Mouse (Mus musculus) kidney, postnatal 0 days (tissue): ENCODE results near the gene Ccdc122. TPM values are rescaled to one million over a fixed set of nuclear protein-coding genes. Genes with fewer than 3 reads are reported as not detected.

Source experiments
- ATAC-seq: fragments of 200-750 bp; cut with Nextera tagmentation; replicated peaks from 2 replicates; pipeline ENCODE4 v1.8.0; 2017; ENCODE audit warnings: low read depth, moderate number of reproducible peaks, moderate TSS enrichment, moderate library complexity; ENCODE audit not compliant: low FRiP score
- DNase-seq: peaks from one replicate; pipeline ENCODE4 v3.0.0-alpha.2; 2016; ENCODE audit warnings: low spot score
- H3K27ac ChIP-seq: fragments of 300-500 bp; sonication (generic); 2 replicates; pipeline ENCODE4 v1.5.1; 2014; ENCODE audit warnings: mild to moderate bottlenecking
- H3K27me3 ChIP-seq: fragments of 300-500 bp; sonication (generic); 2 replicates; pipeline ENCODE4 v1.6.1; 2014; ENCODE audit warnings: low read length, mixed read lengths; ENCODE audit not compliant: insufficient read depth
- H3K36me3 ChIP-seq: fragments of 300-500 bp; sonication (generic); 2 replicates; pipeline ENCODE4 v1.6.1; 2014; ENCODE audit warnings: low read length, mixed read lengths; ENCODE audit not compliant: insufficient read depth
- H3K4me1 ChIP-seq: fragments of 300-500 bp; sonication (generic); replicated peaks from 2 replicates; pipeline ENCODE4 v1.6.1; 2014; ENCODE audit warnings: antibody characterized with exemption, low read length, mixed read lengths; ENCODE audit not compliant: insufficient read depth
- H3K4me2 ChIP-seq: fragments of 300-500 bp; sonication (generic); 2 replicates; pipeline ENCODE4 v1.6.1; 2014; ENCODE audit warnings: mild to moderate bottlenecking, low read length, moderate library complexity, mixed read lengths
- H3K4me3 ChIP-seq: fragments of 300-500 bp; sonication (generic); replicated peaks from 2 replicates; pipeline ENCODE4 v1.5.1; 2014; ENCODE audit warnings: low read depth, low read length
- H3K9ac ChIP-seq: fragments of 300-500 bp; sonication (generic); 2 replicates; pipeline ENCODE4 v1.6.1; 2014; ENCODE audit warnings: low read depth, low read length
- H3K9me3 ChIP-seq: fragments of 300-500 bp; sonication (generic); replicated peaks from 2 replicates; pipeline ENCODE4 v1.6.1; 2016; ENCODE audit warnings: low read length, inconsistent platforms, mixed read lengths
- CTCF ChIP-seq: IDR thresholded peaks from 2 replicates; pipeline ENCODE4 v1.5.1; 2016; ENCODE audit warnings: antibody characterized with exemption, low read depth, mild to moderate bottlenecking, moderate library complexity
- WGBS: fragments of 180-500 bp; shearing (Covaris S2); extraction: QIAGEN DNeasy Blood & Tissue Kit; methylation state at CpG from one replicate; pipeline ENCODE4 v1.1.7; 2014; 5-methylcytosine and 5-hydroxymethylcytosine counted together
- polyA plus RNA-seq: library from polyadenylated mRNA; unstranded; fragments of >200 nt; fragmentation: Nextera tagmentation; extraction: Ambion mirVana; gene quantifications from 2 replicates; pipeline ENCODE4 v1.2.1, GENCODE M21; 2015

Ccdc122 gene
- polyA plus RNA-seq, 1 experiment from 2014 or later = 2.3 TPM

DNA sequence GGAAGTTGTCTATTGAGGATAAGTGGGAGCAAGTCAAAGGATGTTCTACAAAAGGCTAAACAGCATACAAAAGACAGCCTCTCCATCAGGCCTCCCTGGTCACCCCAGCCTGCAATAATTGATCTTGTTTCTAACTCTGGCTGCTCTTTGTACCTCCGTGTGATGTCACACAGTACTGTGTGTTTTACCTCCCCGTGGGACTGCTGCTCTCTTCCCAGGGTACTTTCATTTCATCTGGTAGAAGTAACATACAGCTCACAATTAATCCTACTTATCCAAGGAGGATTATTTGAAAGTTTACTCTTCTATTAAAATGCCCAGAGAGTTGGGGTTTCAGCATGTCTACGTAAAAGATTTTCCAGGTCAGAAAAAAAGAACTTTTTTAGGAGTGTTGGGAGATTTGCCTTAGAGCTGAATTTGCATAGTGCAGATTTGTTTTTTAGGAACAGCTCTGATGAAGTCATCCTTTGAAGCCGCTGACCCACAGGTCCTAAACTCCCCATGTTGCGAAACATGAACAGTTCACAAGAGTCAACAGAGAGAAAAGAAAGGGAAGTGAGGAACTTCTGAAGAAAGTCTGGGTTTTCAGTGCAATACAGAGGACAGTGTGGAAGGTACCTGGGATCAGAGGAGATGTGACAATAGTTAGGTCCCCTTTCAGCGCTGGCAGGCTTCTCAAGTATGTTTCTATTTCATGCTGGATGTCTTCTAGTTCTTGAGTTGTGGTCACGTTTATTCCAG, 2.2 kb upstream of the Ccdc122 start:
- Histone ChIP-seq H3K4me1 (no peaks in the 10 kb centered on the region), H3K27me3 (no peaks in the 10 kb centered on the region), H3K36me3 (no peaks in the 10 kb centered on the region), H3K4me3 (no peak overlapping the region), H3K27ac (no peak overlapping the region), H3K9ac (no peak overlapping the region), H3K9me3 (no peaks in the 10 kb centered on the region), H3K4me2 (no peak overlapping the region)
- no peak for DNase-seq
- ATAC-seq = no peak
- WGBS = 72% methylated on average over 7 of the region's 7 CpGs
- no peak for TF ChIP-seq CTCF

- H3K9me3 ChIP-seq = no peaks in the 10 kb centered on the region
- H3K27me3 ChIP-seq = no peaks in the 10 kb centered on the region
- H3K27ac ChIP-seq = no peak overlapping the region
- H3K4me2 ChIP-seq = no peak overlapping the region
- DNase-seq = no peak
- H3K4me1 ChIP-seq = no peaks in the 10 kb centered on the region
- H3K36me3 ChIP-seq = no peaks in the 10 kb centered on the region
- ATAC-seq = no peak
- TF ChIP-seq CTCF = no peak
- WGBS = 82% methylated on average over 8 of the region's 8 CpGs
- H3K9ac ChIP-seq = no peak overlapping the region
- H3K4me3 ChIP-seq = no peak overlapping the region
Observed at GRCm38 (mm10) chr14:77034970-77035369, 1.6 kb upstream of the Ccdc122 start.

- Histone ChIP-seq H3K27ac (no peak overlapping the region), H3K36me3 (no peaks in the 10 kb centered on the region), H3K9me3 (no peaks in the 10 kb centered on the region), H3K4me1 (no peaks in the 10 kb centered on the region), H3K4me2 (no peak overlapping the region), H3K9ac (no peak overlapping the region), H3K4me3 (no peak overlapping the region), H3K27me3 (no peaks in the 10 kb centered on the region)
- WGBS = 80% methylated on average over 5 of the region's 5 CpGs
- no peak for ATAC-seq
- TF ChIP-seq CTCF = no peak
- DNase-seq = no peak
Observed at GRCm38 (mm10) chr14:77037330-77037729, 758 bp downstream of the Ccdc122 start.

- Histone ChIP-seq H3K27ac (no peak overlapping the region), H3K9me3 (no peaks in the 10 kb centered on the region), H3K4me2 (no peak overlapping the region), H3K4me1 (no peaks in the 10 kb centered on the region), H3K4me3 (no peak overlapping the region), H3K9ac (no peak overlapping the region), H3K36me3 (no peaks in the 10 kb centered on the region), H3K27me3 (no peaks in the 10 kb centered on the region)
- DNase-seq (no peak), ATAC-seq (no peak)
- WGBS = 80% methylated on average over 8 of the region's 8 CpGs
- no peak for TF ChIP-seq CTCF
Observed at GRCm38 (mm10) chr14:77037832-77038425, 1.4 kb downstream of the Ccdc122 start.

DNA sequence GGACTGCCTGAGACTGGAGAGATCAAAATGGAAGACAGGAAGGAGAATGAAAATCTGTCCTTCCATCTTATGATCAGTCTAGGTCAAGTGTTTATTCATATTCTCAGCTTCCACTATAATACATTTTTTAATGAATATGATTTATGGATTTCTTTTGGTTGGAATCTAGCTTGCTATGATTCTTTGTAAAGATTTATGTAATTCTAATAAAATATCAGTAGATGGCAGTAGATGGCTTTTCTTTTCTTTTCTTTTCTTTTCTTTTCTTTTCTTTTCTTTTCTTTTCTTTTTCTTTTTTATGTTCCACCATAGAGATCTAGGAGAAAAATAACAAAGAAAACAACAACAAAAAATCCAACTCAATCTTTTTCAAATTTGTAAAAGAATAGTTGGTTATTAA, 16.7 kb downstream of the Ccdc122 start:
- Histone ChIP-seq H3K4me1 (no peaks in the 10 kb centered on the region), H3K4me3 (no peak overlapping the region), H3K4me2 (no peak overlapping the region), H3K36me3 (no peaks in the 10 kb centered on the region), H3K27ac (no peak overlapping the region), H3K27me3 (no peaks in the 10 kb centered on the region), H3K9ac (no peak overlapping the region), H3K9me3 (no peaks in the 10 kb centered on the region)
- TF ChIP-seq CTCF = peak; percentile 46
- ATAC-seq (no peak), DNase-seq (peak; percentile 51)

DNA sequence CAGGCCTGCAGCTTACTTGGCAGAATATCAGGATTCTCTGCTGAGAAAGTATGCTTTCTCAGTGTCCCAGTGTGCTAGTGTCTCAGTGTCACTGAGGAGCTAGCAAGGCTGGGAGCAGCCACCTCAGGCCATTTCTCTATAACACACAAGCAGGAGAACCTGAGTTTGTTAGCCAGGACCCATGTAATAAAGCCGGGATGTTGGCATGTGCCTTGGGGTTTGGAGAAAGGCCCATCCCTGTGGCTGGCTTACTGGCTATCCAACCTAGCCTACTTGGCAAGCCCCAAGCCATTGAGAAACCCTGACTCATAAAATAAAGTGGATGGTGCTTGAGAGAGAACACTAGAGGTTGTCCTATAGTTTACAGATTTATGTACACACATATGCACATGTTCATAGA, 32.8 kb downstream of the Ccdc122 start:
- H3K27me3 ChIP-seq = no peaks in the 10 kb centered on the region
- H3K9ac ChIP-seq = no peak overlapping the region
- no peak overlapping the region for H3K4me3 ChIP-seq
- H3K36me3 ChIP-seq = no peaks in the 10 kb centered on the region
- TF ChIP-seq CTCF = no peak
- no peak overlapping the region for H3K27ac ChIP-seq
- DNase-seq = no peak
- 90% methylated on average over 1 of the region's 1 CpGs for WGBS
- no peak for ATAC-seq
- no peak overlapping the region for H3K4me2 ChIP-seq
- H3K9me3 ChIP-seq = no peaks in the 10 kb centered on the region
- no peaks in the 10 kb centered on the region for H3K4me1 ChIP-seq
